Mouse (Mus musculus) liver, embryonic 15.5 days (tissue): Measurements from ENCODE around the gene Tmem107. TPM values are rescaled to one million over a fixed set of nuclear protein-coding genes. Genes with fewer than 3 reads are reported as not detected.

ENCODE experiments used
- ATAC-seq: fragments of 200-750 bp; cut with Nextera tagmentation; 2 replicates; pipeline ENCODE4 v1.8.0; 2017; ENCODE audit warnings: moderate number of reproducible peaks, mild to moderate bottlenecking, moderate library complexity; ENCODE audit not compliant: insufficient read depth
- H3K27ac ChIP-seq: fragments of 300-500 bp; sonication (generic); replicated peaks from 2 replicates; pipeline ENCODE4 v1.5.1; 2015; ENCODE audit warnings: mild to moderate bottlenecking, inconsistent platforms
- H3K27me3 ChIP-seq: fragments of 300-500 bp; sonication (generic); 2 replicates; pipeline ENCODE4 v1.6.1; 2015; ENCODE audit warnings: mild to moderate bottlenecking, inconsistent platforms
- H3K36me3 ChIP-seq: fragments of 300-500 bp; sonication (generic); replicated peaks from 2 replicates; pipeline ENCODE4 v1.6.1; 2015; ENCODE audit warnings: moderate library complexity, mild to moderate bottlenecking, inconsistent platforms
- H3K4me1 ChIP-seq: fragments of 300-500 bp; sonication (generic); replicated peaks from 2 replicates; pipeline ENCODE4 v1.6.1; 2015; ENCODE audit warnings: inconsistent platforms
- H3K4me2 ChIP-seq: fragments of 300-500 bp; sonication (generic); 2 replicates; pipeline ENCODE4 v1.6.1; 2015; ENCODE audit warnings: moderate library complexity, mild to moderate bottlenecking, inconsistent platforms
- H3K4me3 ChIP-seq: fragments of 300-500 bp; sonication (generic); replicated peaks from 2 replicates; pipeline ENCODE4 v1.5.1; 2015; ENCODE audit warnings: mild to moderate bottlenecking, inconsistent platforms
- H3K9ac ChIP-seq: fragments of 300-500 bp; sonication (generic); 2 replicates; pipeline ENCODE4 v1.6.1; 2015; ENCODE audit warnings: moderate library complexity, mild to moderate bottlenecking, inconsistent platforms
- H3K9me3 ChIP-seq: fragments of 300-500 bp; sonication (generic); replicated peaks from 2 replicates; pipeline ENCODE4 v1.6.1; 2016; ENCODE audit warnings: inconsistent platforms
- WGBS: fragments of 180-500 bp; shearing (Covaris S2); methylation state at CpG from one replicate; pipeline ENCODE4 v1.1.7; 2015; ENCODE audit warnings: mixed read lengths; ENCODE audit not compliant: insufficient replicate concordance; 5-methylcytosine and 5-hydroxymethylcytosine counted together
- polyA plus RNA-seq: library from polyadenylated mRNA; unstranded; fragments of >200 nt; fragmentation: Nextera tagmentation; extraction: Ambion mirVana; gene quantifications from 2 replicates; pipeline ENCODE4 v1.2.1, GENCODE M21; 2015

The Tmem107 gene
- polyA plus RNA-seq, 1 experiment from 2014 or later, result 21.6 TPM

DNA sequence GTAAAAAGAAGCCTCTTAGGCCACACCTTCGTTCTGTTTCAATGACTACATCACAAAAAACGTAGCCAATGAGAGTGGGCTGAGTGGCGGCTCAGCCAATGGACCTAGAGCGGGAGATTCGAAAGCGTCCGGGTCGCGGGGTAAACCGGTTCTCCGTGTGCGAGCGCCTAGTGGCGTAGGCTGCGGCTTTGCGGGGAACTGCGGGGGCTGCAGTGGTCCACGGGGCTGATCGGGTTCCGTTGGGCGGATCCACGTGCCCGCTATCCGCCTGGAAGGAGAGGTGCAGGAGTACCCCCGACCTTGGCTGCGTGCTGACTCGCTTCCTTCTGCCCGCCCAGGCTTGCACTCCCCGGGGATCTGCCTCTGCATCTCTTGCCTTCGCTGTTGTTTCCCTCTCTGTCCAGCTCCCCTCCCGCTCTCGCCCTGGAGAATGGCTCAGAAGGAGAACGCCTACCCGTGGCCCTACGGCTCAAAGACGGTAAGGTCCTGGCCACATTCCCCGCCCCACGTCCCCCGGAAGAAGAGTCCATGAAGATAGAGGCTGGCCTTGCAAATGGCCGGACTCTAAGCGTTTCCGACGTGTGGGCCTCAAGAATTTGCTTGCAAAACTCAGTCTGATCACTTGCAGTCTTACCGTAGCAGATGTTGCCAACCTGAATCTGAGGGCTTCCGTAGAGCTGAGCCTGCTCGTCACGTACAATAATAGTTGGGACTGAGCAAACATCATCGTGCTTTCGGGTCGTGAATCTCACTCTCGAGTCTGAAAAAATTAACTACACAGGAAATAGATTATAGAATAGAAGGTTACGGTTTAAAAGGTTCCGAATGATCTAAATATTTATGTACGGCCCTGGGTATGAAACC is 24.8 kb upstream of the Tmem107 start, which contains the start of gene Aurkb:
TSS of gene Aurkb (plus strand) at position 117 of the 864 bp plus-strand sequence.
- Histone ChIP-seq H3K9ac (peak within 1 kb of the TSS; percentile 90), H3K27me3 (no peaks in the 10 kb centered on the region), H3K27ac (peak within 1 kb of the TSS; percentile 93), H3K9me3 (no peaks in the 10 kb centered on the region), H3K4me2 (peak within 1 kb of the TSS; percentile 74), H3K36me3 (peaks cover 36% of the 10 kb centered on the region), H3K4me3 (peak within 1 kb of the TSS; percentile 85), H3K4me1 (peaks cover 53% of the 10 kb centered on the region)
- ATAC-seq, result peak; percentile 81
- WGBS, result under 1% methylated on average over 54 of the region's 54 CpGs

DNA sequence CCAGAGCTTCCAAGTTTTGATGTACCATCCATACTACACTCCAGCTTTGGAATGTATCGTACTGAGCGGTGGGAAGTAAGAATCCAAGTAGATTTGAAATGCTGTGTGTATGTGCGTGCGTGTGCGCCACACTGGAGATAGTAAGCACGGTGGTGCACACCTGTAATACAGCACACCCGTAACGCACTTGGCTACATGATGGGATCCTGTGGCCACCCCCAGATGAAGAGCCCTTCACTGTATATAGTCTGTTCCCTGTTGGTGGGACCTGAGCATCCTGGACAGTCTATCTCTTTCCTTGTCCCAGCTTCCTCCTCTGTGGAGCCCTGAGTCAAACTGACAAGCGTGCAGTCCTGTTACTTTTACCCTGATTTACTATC is 24.2 kb upstream of the Tmem107 start:
- no peaks in the 10 kb centered on the region for H3K9me3 ChIP-seq
- H3K4me2 ChIP-seq, result peak overlapping the region; percentile 74
- peak overlapping the region; percentile 93 for H3K27ac ChIP-seq
- H3K9ac ChIP-seq, result peak overlapping the region; percentile 90
- ATAC-seq, result no peak
- no peaks in the 10 kb centered on the region for H3K27me3 ChIP-seq
- peaks cover 55% of the 10 kb centered on the region for H3K4me1 ChIP-seq
- 7% methylated on average over 9 of the region's 9 CpGs for WGBS
- H3K4me3 ChIP-seq, result peak overlapping the region; percentile 85
- H3K36me3 ChIP-seq, result peaks cover 42% of the 10 kb centered on the region

DNA sequence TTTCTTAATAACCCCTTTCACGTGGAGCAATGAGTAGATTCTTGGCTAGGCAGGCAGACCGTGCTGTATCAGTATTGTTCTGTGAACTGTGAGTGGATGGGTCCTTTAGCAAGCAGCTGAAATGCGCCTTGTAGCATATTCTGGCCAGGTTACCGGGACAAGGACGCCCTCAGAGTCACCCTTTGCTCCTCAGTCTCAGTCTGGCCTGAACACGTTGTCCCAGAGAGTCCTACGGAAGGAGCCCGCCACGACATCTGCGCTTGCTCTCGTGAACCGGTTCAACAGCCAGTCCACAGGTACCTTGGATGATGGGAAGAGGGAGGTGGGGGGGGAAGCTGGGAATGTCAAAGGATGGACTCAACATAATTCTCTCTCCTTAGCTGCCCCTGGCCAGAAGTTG is 23.0 kb upstream of the Tmem107 start:
- peak overlapping the region; percentile 74 for H3K4me2 ChIP-seq
- H3K9me3 ChIP-seq, result no peaks in the 10 kb centered on the region
- peak overlapping the region; percentile 85 for H3K4me3 ChIP-seq
- ATAC-seq, result no peak
- peaks cover 54% of the 10 kb centered on the region for H3K36me3 ChIP-seq
- 87% methylated on average over 12 of the region's 12 CpGs for WGBS
- H3K4me1 ChIP-seq, result peaks cover 53% of the 10 kb centered on the region
- H3K27me3 ChIP-seq, result no peaks in the 10 kb centered on the region
- peak overlapping the region; percentile 26; the same call in 1 of the 2 replicates for H3K27ac ChIP-seq
- peak overlapping the region; percentile 22; the same call in 1 of the 2 replicates for H3K9ac ChIP-seq

DNA sequence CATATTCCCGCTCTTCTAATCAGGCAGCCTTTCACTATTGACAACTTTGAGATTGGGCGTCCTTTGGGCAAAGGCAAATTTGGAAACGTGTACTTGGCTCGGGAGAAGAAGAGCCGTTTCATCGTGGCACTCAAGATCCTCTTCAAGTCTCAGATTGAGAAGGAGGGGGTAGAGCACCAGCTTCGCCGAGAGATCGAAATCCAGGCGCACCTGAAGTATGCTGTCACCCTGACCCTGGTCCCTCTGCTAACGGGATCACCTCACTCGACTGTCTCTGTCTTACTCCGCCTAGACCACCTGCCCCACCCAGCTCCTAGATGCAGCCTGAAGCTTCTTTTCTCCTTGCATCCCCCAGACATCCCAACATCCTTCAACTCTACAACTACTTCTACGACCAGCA is 22.5 kb upstream of the Tmem107 start:
- 87% methylated on average over 14 of the region's 14 CpGs for WGBS
- Histone ChIP-seq H3K4me2 (peak overlapping the region; percentile 74), H3K27me3 (no peaks in the 10 kb centered on the region), H3K4me3 (peak overlapping the region; percentile 85), H3K4me1 (peaks cover 50% of the 10 kb centered on the region), H3K9me3 (no peaks in the 10 kb centered on the region), H3K27ac (no peak overlapping the region), H3K9ac (no peak overlapping the region), H3K36me3 (peaks cover 58% of the 10 kb centered on the region)
- ATAC-seq, result no peak

DNA sequence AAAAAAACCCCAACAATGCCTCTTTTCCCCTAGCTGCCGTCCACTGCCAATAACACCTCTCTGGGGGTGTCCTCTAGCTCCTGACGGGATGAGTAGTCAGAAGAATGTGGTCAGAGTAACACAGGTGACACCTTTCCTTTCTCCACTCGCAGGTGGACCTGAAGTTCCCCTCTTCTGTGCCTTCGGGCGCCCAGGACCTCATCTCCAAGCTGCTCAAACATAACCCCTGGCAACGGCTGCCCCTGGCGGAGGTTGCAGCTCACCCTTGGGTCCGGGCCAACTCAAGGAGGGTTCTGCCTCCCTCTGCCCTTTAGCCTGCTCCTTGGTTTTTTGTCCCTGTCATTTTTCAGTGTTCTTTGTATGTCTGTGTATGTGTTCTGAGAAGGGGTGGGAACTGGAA is 19.9 kb upstream of the Tmem107 start:
- Histone ChIP-seq H3K27me3 (no peaks in the 10 kb centered on the region), H3K36me3 (peaks cover 71% of the 10 kb centered on the region), H3K4me2 (no peak overlapping the region), H3K4me1 (peaks cover 42% of the 10 kb centered on the region), H3K4me3 (no peak overlapping the region), H3K27ac (no peak overlapping the region), H3K9ac (no peak overlapping the region), H3K9me3 (no peaks in the 10 kb centered on the region)
- ATAC-seq, result no peak
- 88% methylated on average over 8 of the region's 8 CpGs for WGBS

DNA sequence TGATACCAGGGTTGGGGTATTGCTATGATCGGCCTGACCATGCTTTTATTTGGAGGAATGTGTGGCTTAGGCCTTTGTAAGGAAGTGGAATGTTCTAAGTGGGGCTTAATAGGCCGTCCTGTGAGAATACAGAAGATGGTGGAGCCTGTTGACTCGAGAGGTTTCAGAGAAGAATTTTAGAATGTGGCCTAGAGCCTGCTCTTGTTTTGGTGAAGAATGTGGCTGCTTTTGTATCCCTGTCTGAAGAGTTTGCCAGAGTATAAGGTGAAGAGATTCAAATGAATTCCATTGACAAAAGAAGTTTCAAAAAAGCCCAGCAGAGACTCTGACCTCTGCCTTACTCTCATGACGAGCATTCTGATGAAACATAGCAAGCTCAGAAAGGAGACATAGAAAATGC is 18.8 kb upstream of the Tmem107 start:
- WGBS, result 74% methylated on average over 4 of the region's 4 CpGs
- peaks cover 71% of the 10 kb centered on the region for H3K36me3 ChIP-seq

DNA sequence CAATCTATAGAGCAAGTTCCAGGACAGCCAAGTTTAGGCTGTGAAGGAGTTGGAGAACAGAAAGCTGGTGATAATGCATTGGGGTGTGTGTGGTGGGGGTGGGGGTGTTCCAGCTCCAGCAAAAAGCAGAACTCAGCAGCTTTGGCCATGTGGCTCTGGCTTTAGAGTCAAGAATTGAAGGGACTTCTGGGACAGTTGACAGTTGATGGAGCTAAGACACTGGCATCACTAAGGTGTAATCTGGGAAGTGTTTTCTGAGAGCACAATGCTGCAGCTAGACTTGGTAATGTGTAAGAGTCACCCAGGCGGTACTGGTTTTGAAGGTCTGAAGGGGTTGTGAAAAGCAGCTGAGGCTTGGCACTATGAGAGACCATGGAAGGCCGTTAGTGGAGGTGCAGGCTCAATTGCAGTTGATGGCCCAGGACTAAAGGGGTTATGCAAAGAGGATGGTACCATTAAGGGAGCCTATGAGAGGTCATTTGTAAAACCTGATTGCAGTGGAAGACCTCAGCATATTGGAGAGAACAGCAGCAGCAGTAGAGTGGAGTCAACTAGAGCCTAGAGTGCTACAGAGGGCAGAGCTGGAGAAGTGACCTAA is 17.7 kb upstream of the Tmem107 start:
- no peak overlapping the region for H3K27ac ChIP-seq
- H3K27me3 ChIP-seq, result no peaks in the 10 kb centered on the region
- no peak overlapping the region for H3K9ac ChIP-seq
- H3K4me1 ChIP-seq, result peaks cover 35% of the 10 kb centered on the region
- 77% methylated on average over 2 of the region's 2 CpGs for WGBS
- ATAC-seq, result no peak
- no peak overlapping the region for H3K4me3 ChIP-seq
- H3K9me3 ChIP-seq, result no peaks in the 10 kb centered on the region
- no peak overlapping the region for H3K4me2 ChIP-seq
- peaks cover 64% of the 10 kb centered on the region for H3K36me3 ChIP-seq

More for the DNA sequence above, 18.8 kb upstream of the Tmem107 start:
- no peaks in the 10 kb centered on the region for H3K27me3 ChIP-seq
- no peak overlapping the region for H3K9ac ChIP-seq
- no peak overlapping the region for H3K27ac ChIP-seq
- no peak overlapping the region for H3K4me3 ChIP-seq
- H3K4me1 ChIP-seq, result peaks cover 43% of the 10 kb centered on the region
- ATAC-seq, result no peak
- H3K9me3 ChIP-seq, result no peaks in the 10 kb centered on the region
- no peak overlapping the region for H3K4me2 ChIP-seq

DNA sequence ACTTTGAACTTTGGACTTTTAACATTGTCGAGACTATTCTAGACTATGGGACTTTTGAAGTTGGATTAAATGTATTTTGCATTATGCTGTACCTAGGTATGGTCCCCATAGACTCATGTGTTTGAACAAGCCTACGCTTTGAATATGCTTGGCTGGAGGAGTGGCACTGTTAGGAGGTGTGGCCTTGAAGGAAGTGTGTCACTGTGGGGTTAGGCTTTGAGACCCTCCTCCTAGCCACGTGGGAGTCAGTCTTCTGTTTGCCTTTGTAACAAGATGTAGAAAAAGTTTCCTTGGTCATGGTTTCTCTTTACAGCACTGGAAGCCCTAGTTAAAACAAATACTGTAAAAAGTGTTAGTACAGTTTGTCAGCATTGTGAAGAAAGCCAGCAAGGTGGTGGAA is 16.8 kb upstream of the Tmem107 start:
- no peak for ATAC-seq
- H3K27ac ChIP-seq, result no peak overlapping the region
- H3K4me3 ChIP-seq, result no peak overlapping the region
- peaks cover 54% of the 10 kb centered on the region for H3K36me3 ChIP-seq
- no peak overlapping the region for H3K9ac ChIP-seq
- H3K27me3 ChIP-seq, result no peaks in the 10 kb centered on the region
- peaks cover 35% of the 10 kb centered on the region for H3K4me1 ChIP-seq
- H3K9me3 ChIP-seq, result no peaks in the 10 kb centered on the region
- WGBS, result 52% methylated on average over 3 of the region's 3 CpGs
- no peak overlapping the region for H3K4me2 ChIP-seq

DNA sequence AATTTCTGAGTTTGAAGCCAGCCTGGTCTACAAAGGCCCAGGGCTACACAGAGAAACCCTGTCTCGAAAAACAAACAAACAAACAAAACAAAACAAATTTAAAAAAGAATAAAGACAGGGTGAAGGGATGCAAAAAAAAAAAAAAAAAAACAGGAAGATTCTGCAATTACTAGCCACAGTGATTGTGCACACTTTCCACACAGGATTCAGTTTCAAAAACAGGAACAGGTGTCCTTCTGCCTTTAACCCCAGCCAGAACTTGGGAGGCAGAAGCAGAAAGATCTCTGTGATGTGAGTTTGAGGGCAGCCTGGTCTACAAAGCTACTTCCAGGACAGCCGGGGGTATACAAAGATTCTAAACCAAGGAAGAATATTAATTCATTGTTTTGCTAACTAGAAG is 12.3 kb upstream of the Tmem107 start:
- Histone ChIP-seq H3K36me3 (peaks cover 12% of the 10 kb centered on the region; the same call in 1 of the 2 replicates), H3K27ac (peak overlapping the region; percentile 89), H3K9ac (peak overlapping the region; percentile 66)

DNA sequence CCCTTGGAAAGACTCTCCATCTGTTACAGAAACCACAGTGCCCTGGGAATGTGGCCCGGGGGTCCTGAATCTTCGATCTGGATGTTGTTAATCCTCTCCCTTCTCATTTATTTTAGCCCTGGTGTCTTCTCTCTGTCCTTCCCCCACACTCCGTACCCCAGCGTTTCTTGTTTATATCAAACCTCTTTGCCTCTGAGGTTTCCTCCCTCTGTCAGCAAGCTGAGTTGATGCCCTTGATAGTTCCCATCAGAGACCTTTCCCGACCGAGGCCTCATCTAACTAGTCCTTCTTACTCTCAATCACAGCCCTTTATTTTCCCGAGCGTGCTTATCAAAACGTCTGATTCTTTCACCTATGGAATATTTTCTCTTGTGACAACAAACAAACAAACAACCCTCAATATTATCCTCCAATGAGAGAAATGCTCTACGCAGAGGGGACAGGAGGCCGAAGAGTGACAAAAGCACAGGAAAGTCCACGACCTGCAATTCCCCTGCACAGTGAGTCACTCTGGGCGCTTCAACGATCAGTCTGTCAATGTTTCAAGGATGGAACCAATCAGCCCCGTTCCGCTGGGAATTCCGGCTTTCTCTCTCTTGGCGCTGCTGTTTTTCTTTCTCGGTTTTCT is 11.8 kb upstream of the Tmem107 start:
- Histone ChIP-seq H3K9ac (peak overlapping the region; percentile 66), H3K36me3 (peaks cover 7% of the 10 kb centered on the region; the same call in 1 of the 2 replicates), H3K4me3 (peak overlapping the region; percentile 77), H3K9me3 (no peaks in the 10 kb centered on the region), H3K27ac (peak overlapping the region; percentile 89), H3K4me1 (peaks cover 47% of the 10 kb centered on the region), H3K27me3 (no peaks in the 10 kb centered on the region), H3K4me2 (peak overlapping the region; percentile 99)
- ATAC-seq, result peak; percentile 1
- 2% methylated on average over 19 of the region's 19 CpGs for WGBS

More for the DNA sequence above, 12.3 kb upstream of the Tmem107 start:
- WGBS, result 54% methylated on average over 2 of the region's 2 CpGs
- Histone ChIP-seq H3K4me2 (peak overlapping the region; percentile 99), H3K4me3 (peak overlapping the region; percentile 77), H3K27me3 (no peaks in the 10 kb centered on the region), H3K4me1 (peaks cover 45% of the 10 kb centered on the region), H3K9me3 (no peaks in the 10 kb centered on the region)
- ATAC-seq, result no peak
